Mouse (Mus musculus) ES-Bruce4 (cell line): ENCODE measurements at regions not wholly inside any gene's neighbourhood (a gene's known extent, or its start where the extent isn't known, plus 50 kb on each side); places are given as distances from the start of the nearest gene placed in this dataset.

ENCODE experiments used
- CTCF ChIP-seq: IDR thresholded peaks from one replicate; pipeline ENCODE4 v1.8.1; 2011; ENCODE audit warnings: low read depth, low read length
- EP300 ChIP-seq: IDR thresholded peaks from 2 replicates; pipeline ENCODE4 v1.6.1; 2011; ENCODE audit warnings: low read depth, low read length; ENCODE audit not compliant: insufficient read depth
- POLR2A ChIP-seq: IDR thresholded peaks from one replicate; pipeline ENCODE4 v1.8.1; 2011; ENCODE audit warnings: low read length; ENCODE audit not compliant: insufficient read depth

- TF ChIP-seq EP300: no peak
- no peak for TF ChIP-seq CTCF
- TF ChIP-seq POLR2A: no peak
Measured at GRCm38 (mm10) chr11:45239044-45239443, 612.8 kb upstream of the Clint1 start.
